Mouse (Mus musculus) subcutaneous adipose tissue, adult 2 months (tissue): ENCODE measurements around the gene Btbd8. TPM values are rescaled to one million over a fixed set of nuclear protein-coding genes. Genes with fewer than 3 reads are reported as not detected.

ENCODE experiments used
- polyA plus RNA-seq: library from polyadenylated mRNA; depleted of rRNA; stranded (reverse); fragments of >200 nt; gene quantifications from 2 replicates; pipeline ENCODE4 v1.2.3, GENCODE M21; 2012; ENCODE audit warnings: low replicate concordance; rRNA removed

Btbd8 gene
- polyA plus RNA-seq: 1.8 and 2.3 TPM in 2 replicates

DNA sequence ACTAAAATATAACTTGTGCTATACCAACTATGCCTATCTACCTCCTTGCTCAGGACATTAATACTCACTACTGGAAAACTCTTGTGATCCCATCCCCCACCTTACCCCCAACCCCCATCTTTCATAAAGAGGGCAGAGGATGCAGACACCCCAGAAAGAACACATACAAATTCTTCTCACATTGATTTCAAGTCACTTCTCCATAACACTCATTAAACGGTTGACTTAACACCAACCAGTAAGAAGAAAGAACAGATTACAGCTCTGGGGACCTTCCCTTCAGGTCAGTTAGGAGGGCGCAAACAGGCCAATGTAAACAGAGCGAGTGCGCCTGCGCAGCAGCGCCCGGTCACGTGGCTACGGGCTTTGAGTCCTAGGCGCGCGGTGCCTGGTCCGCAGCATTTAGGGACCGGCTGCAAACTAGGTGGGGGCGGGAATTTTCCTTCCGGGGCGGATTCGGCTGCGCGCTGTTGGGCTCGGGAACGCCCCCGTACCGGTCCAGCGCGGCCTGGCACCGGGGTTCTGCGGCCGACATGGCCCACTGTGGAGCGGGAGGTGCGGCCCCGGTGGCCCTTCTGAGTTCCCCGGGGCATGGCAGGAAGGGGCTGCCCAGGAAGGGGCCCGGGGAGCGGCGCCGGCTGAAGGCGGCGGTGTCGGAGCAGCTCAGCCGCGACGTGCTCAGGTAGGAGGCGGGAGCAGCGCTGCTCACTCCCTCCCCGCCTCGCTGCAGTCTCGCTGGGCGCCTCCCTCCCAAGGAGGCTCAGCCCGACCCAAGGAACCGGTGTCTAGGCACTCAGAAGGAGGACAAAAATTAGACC lies at the start of gene Btbd8:
TSS of gene Btbd8 (plus strand) at position 534 of the 818 bp plus-strand sequence.

DNA sequence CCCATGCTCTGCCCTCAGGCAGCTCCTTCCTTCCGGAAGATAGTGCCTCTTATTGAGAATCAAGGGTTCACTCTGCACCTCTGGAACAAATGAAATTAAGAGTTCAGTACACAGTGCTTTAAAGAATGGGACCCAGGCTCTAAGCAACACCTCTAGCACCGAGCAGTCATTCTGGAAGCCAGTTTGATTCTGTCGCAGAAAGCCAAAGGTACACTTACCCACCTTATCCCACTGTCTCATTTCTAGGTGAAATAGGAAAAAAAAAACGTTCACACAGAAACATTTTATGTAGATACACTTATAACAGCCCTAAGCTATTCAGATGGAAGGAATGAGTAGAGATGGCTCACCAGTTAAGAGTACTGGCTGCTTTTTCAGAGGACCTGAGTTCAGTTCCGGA lies 35.4 kb upstream of the Btbd8 start, which contains the start of gene Ephx4:
TSS of gene Ephx4 (plus strand) at position 301 of the 400 bp plus-strand sequence.

DNA sequence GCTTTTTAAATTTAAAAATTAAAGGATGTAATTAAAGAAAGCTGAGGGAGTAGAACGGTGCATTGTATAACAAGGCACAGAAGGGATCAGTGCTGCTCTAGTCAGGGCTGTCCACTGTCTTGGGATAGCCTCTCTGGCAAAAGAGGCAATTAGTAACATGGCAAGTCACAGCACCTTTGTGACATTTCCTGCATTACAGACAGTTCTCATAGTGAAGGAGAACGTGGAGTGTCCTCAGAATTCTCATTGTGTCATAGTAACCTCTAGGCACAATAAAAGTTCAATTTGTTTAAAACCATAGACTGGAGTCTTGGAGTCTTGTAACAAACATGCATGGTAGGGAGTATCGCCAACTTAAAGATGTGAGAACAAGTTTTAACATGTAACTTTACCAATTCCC lies 6.5 kb upstream of the Btbd8 start, which contains the start of gene Lpcat2b:
TSS of gene Lpcat2b (plus strand) at position 301 of the 400 bp plus-strand sequence.

DNA sequence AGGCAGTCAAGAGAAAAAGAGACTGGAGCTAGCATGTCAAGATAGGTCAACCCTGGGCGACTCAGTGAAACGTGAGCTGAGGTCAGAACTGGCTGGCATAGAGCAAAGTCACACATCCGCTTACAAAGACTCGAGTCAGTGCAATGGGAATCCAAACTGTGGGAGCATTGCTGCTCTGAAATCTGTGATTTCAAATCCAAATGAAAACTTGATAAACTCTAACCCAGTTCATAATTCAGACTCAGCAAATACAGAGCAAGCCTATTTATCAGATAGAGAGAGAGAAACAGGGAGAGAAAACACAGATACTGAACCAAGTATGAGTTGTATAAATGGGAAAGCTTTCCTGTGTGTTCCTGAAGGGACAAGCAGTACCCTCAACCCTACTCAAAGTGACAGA lies 69.5 kb downstream of the Btbd8 start, which contains the start of gene Gm42669:
TSS of gene Gm42669 (plus strand) at position 301 of the 400 bp plus-strand sequence.

DNA sequence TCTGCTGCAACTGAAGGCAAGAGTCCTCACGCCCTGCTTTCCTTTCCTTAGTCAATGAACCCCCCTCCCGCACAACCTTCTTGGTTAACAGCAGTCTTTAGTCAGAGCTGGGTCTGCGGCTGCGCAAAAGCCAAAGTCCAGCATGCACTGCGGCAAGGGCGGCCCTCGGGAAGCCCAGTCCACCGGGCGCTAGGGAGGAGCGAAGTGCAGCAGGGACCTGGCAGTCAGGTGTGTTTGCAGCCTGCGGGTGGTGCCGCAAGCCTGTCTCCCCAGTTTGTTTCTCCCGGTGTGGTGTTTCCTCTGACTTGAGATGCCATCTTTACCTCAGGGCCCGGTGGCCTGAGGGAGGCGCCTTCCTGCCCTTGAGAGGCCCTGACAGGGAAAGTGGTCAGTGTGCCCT lies 96.8 kb downstream of the Btbd8 start, which contains the start of gene 1700028K03Rik:
TSS of gene 1700028K03Rik (plus strand) at position 129 of the 400 bp plus-strand sequence.

Other genes with a start within 250 kb of the Btbd8 start
- 57.1 and 61.8 TPM in 2 replicates for gene Tgfbr3, start 148.4 kb upstream of the Btbd8 start, polyA plus RNA-seq
- 1.6 and 1.8 TPM in 2 replicates for gene Brdt, start 106.8 kb upstream of the Btbd8 start, polyA plus RNA-seq
- gene Ephx4, start 35.3 kb upstream of the Btbd8 start, polyA plus RNA-seq: 0.79 and 3.1 TPM in 2 replicates
- gene Lpcat2b, start 6.4 kb upstream of the Btbd8 start, polyA plus RNA-seq: 0.09 TPM in 1 of 2 replicates, not detected in the other
- 0.11 TPM in 1 of 2 replicates, not detected in the other for gene Gm42669, start 69.6 kb downstream of the Btbd8 start, polyA plus RNA-seq
- gene 1700028K03Rik, start 96.7 kb downstream of the Btbd8 start, polyA plus RNA-seq: 0.08 and 0.21 TPM in 2 replicates
- 4.7 and 6.5 TPM in 2 replicates for gene Rpap2, start 159.4 kb downstream of the Btbd8 start, polyA plus RNA-seq
- 0.87 and 1.3 TPM in 2 replicates for gene Glmn, start 159.9 kb downstream of the Btbd8 start, polyA plus RNA-seq